Mouse (Mus musculus) retina, adult 2 months (tissue): ENCODE data around the gene Trim75.
"Not testable (repeated sequence)": the region's sequence is repeated elsewhere in the genome, so short reads cannot be mapped to it uniquely, and the experiment has no call there.

Source experiments
- DNase-seq: peaks from one replicate; pipeline ENCODE4 v3.0.0-alpha.2; 2012; ENCODE audit warnings: low read depth, low spot score

Trim75 gene

GRCm38 (mm10) chr8:64987731-64988130, at the start of gene Trim75:
TSS of gene Trim75 (minus strand) at chr8:64987831.
- DNase-seq: no peak

- no peak for DNase-seq
These were observed 49.5 kb upstream of the Trim75 start, which contains the start of gene Apela for GRCm38 (mm10) chr8:65037117-65037533. TSS of gene Apela (minus strand) at chr8:65037336.

- no peak for DNase-seq
These were observed 46.5 kb upstream of the Trim75 start for GRCm38 (mm10) chr8:65034136-65034535.

- no peak for DNase-seq
These were observed 45.4 kb upstream of the Trim75 start for GRCm38 (mm10) chr8:65033056-65033455.

- no peak for DNase-seq
These were observed 44.5 kb upstream of the Trim75 start for GRCm38 (mm10) chr8:65032107-65032506.

- DNase-seq: no peak
These were observed 43.3 kb upstream of the Trim75 start for GRCm38 (mm10) chr8:65030735-65031485.

GRCm38 (mm10) chr8:65029776-65030175, 42.1 kb upstream of the Trim75 start:
- no peak for DNase-seq

- peak; percentile 41 for DNase-seq
These were observed 41.5 kb upstream of the Trim75 start for GRCm38 (mm10) chr8:65028959-65029686.

- DNase-seq: no peak
These were observed 34.9 kb upstream of the Trim75 start for GRCm38 (mm10) chr8:65022485-65022884.

- DNase-seq: no peak
These were observed 30.8 kb upstream of the Trim75 start, which contains the start of the genes Trim61 and Trim60 for GRCm38 (mm10) chr8:65018423-65018822. TSS of gene Trim61 (minus strand) at chr8:65018523. TSS of gene Trim60 (minus strand) at chr8:65018584.

- not testable (repeated sequence) for DNase-seq
These were observed 20.0 kb upstream of the Trim75 start for GRCm38 (mm10) chr8:65007616-65008015.

- no peak for DNase-seq
These were observed 11.3 kb upstream of the Trim75 start for GRCm38 (mm10) chr8:64998806-64999365.

- no peak for DNase-seq
These were observed 4.3 kb downstream of the Trim75 start for GRCm38 (mm10) chr8:64983150-64983897.

- DNase-seq: no peak
These were observed 24.8 kb downstream of the Trim75 start for GRCm38 (mm10) chr8:64962836-64963235.

- no peak for DNase-seq
These were observed 28.6 kb downstream of the Trim75 start for GRCm38 (mm10) chr8:64959025-64959424.

- no peak for DNase-seq
These were observed 35.5 kb downstream of the Trim75 start for GRCm38 (mm10) chr8:64952101-64952500.

GRCm38 (mm10) chr8:64948371-64948770, 39.3 kb downstream of the Trim75 start:
- no peak for DNase-seq

GRCm38 (mm10) chr8:64947698-64948034, 40.0 kb downstream of the Trim75 start:
- DNase-seq: no peak

GRCm38 (mm10) chr8:64946820-64947697, 40.6 kb downstream of the Trim75 start, which contains the start of gene Tmem192:
TSS of gene Tmem192 (plus strand) at chr8:64947185.
- DNase-seq: peak; percentile 79

- no peak for DNase-seq
These were observed 41.2 kb downstream of the Trim75 start for GRCm38 (mm10) chr8:64946441-64946819.

GRCm38 (mm10) chr8:64945606-64946005, 42.0 kb downstream of the Trim75 start:
- no peak for DNase-seq
